Mouse (Mus musculus) hematopoietic stem cell, adult 5-6 weeks (primary cell): Measurements from ENCODE around the gene Aspdh. TPM values are rescaled to one million over a fixed set of nuclear protein-coding genes. Genes with fewer than 3 reads are reported as not detected.

Experiments used
- ATAC-seq, 2 experiments: fragments of 125-278 bp in 1 of 2; replicated peaks in 1 of 2; 2 replicates each; pipeline ENCODE4 v1.8.0; 2016 to 2017; ENCODE audit warnings: inconsistent platforms in 2 of 2, mild to moderate bottlenecking in 2 of 2, moderate number of reproducible peaks in 2 of 2, low read depth in 1 of 2, moderate TSS enrichment in 1 of 2; ENCODE audit not compliant: low FRiP score in 2 of 2, poor library complexity in 2 of 2, severe bottlenecking in 2 of 2, insufficient read depth in 1 of 2, low TSS enrichment in 1 of 2
- total RNA-seq: library from RNA; stranded (forward); fragments of 172-1452, 232-1000 nt; gene quantifications from 2 replicates; pipeline ENCODE4 v1.2.3, GENCODE M21; 2017

Aspdh gene
- total RNA-seq = not detected in 2 replicates

- ATAC-seq = no peak
Measured at GRCm38 (mm10) chr7:44465111-44465510, at the start of gene Aspdh. Gene Aspdh, plus strand, starts transcription at chr7:44465391.

- no peak for ATAC-seq
Measured at GRCm38 (mm10) chr7:44427666-44428065, 37.5 kb upstream of the Aspdh start.

GRCm38 (mm10) chr7:44428171-44428950 is 36.8 kb upstream of the Aspdh start:
- no peak for ATAC-seq

DNA sequence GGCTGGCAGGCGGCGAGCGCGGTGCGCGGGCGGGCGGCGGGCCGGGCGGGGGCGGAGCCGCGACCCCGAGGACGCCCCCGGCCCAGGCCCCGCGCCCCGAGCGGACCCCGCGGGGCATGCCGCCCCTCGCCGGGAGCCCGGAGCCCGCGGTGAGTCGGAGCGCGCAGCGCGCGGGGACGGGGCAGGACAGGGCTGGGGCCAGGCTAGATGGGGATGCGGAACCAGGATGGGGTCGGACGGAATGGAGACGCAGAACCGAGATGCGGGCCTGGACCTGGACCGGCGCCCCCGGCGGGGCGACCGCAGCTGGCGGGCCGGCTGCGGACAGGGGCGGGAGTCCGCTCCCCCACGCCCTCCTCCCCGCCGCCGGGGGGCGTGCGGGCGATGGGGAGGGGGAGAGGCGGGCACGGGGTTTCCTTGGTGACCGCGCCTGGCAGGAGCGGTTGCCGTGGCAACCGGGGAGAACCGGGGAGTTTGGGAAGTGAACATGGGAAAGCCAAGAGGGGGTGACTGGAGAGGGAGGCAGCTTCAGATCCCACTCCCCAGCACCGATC is 36.1 kb upstream of the Aspdh start, which contains the start of gene Lrrc4b:
TSS of gene Lrrc4b (plus strand) at position 51 of the 554 bp plus-strand sequence.
- ATAC-seq = no peak

- ATAC-seq = peak in 1 of 2 experiments; percentile 4; a peak in 1 of 4 replicates
Measured at GRCm38 (mm10) chr7:44429534-44430488, 35.4 kb upstream of the Aspdh start.

- no peak for ATAC-seq
Measured at GRCm38 (mm10) chr7:44432550-44432949, 32.6 kb upstream of the Aspdh start.

DNA sequence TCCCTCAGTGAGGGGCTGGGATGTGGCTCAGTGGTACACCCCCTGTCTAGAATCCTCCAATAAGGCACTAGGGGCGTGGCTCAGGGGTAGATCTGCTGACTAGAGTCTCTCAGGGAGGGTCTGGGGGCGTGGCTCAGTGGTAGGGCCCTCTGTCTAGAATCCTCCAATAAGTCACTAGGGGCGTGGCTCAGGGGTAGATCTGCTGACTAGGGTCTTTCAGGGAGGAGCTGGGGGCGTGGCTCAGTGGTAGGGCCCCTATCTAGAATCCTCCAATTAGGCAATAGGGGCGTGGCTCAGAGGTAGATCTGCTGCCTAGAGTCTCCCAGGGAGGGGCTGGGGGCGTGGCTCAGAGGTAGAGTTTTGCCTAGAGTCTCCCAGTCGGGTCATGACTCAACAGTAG is 31.8 kb upstream of the Aspdh start:
- no peak for ATAC-seq

- ATAC-seq = no peak
Measured at GRCm38 (mm10) chr7:44434089-44434488, 31.1 kb upstream of the Aspdh start.

DNA sequence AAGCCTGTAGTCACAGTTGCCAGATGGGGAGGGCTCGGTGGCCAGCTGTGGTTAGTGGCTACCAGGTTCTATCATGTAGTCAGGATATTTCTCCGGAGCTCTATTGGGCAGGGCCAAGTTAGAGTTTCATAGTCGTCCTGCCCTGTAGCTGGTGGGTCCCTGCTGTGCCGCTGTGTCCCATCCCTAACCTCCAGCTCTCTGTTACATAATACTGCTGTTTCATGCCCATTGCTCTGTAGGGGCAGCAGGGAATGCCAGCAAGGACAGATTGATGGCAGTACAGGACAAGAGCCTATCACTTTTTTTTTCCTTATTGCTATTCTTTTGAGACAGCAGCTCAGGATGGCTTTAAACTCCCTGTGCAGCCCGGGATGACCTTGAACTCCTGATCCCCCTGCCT is 29.4 kb upstream of the Aspdh start:
- ATAC-seq = no peak

DNA sequence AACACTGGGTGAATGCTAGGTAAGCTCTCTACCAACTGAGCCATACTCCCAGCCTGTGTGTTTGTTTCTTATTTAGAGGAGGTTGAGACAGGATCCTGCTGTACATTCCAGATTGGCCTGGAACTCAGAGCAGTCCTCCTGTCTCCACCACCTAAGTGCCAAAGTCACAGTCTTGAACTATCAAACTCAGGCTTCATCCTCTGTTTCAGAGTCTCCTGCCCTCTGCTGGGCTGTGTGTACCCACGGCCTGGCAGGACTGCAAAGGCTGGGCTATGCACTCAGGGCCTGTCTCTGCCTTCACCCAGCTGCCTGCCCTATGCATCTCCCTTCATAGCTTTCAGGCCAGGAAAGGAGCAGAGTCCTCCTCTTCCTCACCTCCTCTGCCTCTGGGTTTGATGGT is 28.9 kb upstream of the Aspdh start:
- peak in 1 of 2 experiments; percentile 29; a peak in 2 of 4 replicates for ATAC-seq

DNA sequence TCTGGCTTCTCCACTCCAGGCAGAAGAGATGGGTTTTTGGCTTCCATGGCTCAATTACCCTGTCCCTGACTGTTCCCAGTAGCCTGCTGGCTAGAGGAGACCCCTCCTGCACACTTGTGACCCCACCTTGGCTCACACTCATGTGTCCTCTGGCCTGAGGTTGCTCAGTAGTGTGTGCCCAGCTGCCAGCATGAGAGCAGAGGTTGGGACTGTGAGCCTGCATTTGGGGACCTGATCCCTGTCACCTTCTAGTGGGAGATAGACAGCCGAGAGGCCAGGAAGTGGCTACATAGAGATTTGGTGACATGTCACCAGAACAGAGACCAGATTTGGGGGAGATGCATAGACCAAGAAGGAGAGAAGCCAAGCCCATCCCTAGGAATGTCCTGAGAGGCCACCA is 28.0 kb upstream of the Aspdh start:
- no peak for ATAC-seq

DNA sequence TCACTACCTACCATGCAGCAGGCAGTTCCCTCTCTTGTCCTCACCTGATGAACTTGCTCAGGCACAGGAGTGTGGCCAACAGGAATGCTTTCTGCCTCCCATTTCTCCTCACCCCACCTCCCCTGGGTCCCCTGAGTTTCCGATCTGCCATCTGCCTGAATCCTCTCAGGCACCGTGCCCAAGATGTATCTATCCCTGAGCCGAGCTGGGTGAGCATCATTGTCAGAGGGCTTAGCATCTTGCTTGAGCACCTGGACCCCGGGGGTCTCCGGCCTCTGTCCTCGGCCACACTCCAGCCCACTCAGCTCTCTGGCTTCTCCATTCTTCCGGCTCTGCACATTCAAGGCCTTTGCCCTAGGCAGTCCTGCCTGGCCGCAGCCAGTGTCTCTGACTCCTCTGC is 27.3 kb upstream of the Aspdh start:
- no peak for ATAC-seq

- ATAC-seq = no peak
Measured at GRCm38 (mm10) chr7:44439696-44440095, 25.5 kb upstream of the Aspdh start.

DNA sequence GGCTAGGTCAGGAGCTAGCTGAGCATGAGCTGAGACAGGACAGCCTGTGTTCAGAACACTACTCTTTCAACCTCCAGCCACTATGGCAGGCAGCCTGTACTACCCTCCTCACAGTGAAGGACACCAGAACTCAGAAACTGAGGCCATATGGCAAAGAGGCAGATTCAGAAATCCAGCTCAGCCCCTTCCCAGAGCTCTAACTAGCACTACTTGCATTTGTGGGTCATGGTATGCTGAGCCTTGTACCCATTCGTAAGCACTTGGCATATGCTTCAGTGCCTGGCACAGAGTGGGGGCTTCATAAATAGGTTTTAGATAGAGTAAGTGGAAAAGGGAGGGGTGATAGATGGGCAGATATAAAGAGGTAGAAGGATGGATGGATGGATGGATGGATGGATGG is 24.7 kb upstream of the Aspdh start:
- no peak for ATAC-seq

GRCm38 (mm10) chr7:44441180-44441579 is 24.0 kb upstream of the Aspdh start:
- no peak for ATAC-seq

GRCm38 (mm10) chr7:44441648-44442109 is 23.5 kb upstream of the Aspdh start:
- ATAC-seq = no peak

DNA sequence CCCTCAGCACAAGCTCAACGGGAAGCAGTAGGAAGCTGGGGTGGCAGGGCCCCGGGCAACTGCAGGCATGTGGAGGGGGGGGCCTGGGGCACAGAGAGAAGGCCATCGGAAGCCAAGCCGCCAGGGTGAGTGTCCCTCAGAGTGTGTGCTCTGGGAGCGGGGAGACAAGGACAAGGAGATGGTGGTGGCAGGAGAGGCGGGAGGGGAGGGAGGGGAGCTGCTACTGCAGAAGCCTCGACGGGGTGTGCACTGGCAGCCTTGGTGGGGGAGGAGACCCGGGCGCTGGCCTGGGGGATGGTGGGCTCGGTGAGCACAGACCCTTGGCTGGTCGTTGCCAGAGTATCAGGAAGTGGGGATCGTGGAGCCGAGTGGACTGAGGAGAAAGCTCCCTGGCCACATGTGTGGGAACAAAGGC is 22.8 kb upstream of the Aspdh start:
- no peak for ATAC-seq
